Mouse (Mus musculus): ENCODE results near the gene Cast. TPM values are rescaled to one million over a fixed set of nuclear protein-coding genes. Genes with fewer than 3 reads are reported as not detected.

Cast gene
- total RNA-seq, 2 experiments from 2014 or later, result 80.0 to 104 TPM

GRCm38 (mm10) chr13:74695497-74696193, 113.0 kb downstream of the Cast start:
- DNase-seq, result no peak

Other genes with a start within 250 kb of the Cast start
- 10 to 100 TPM; 24.0 to 33.5 TPM for gene Erap1, start 169.2 kb downstream of the Cast start, total RNA-seq (2021)